1 mouse cellular context compared by ENCODE assay signal in the genomic region with DNA sequence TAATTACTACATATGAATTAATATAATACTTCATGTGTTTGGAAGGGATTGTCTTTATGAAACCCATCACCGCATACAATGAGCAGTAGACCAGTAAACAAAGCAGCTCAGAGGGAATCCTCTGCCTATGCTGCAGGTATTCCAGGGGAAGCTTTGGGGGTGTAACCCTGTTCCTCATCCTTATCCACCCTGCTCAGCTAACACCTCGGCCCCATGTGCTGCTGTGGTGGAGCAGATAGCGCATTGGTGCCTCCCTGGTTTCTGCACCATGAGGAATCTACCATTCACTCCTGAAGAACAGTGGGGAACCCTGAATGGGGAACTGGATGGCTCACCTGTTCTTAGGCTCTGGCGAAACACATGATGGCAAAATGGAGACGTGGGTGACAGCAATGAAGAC.
TF ChIP-seq lines count a peak whose summit lies in the region.

No protein-coding gene starts in this region.

TF ChIP-seq in MEL, 35 proteins besides CTCF, POLR2A, EP300 and RAD21 (continued from another document):
- TF ChIP-seq KAT2A (conservative IDR thresholded peaks at IDR 0.05; ENCODE audit: low read depth, low read length) = no peak
- no peak for TF ChIP-seq MAFK (IDR thresholded peaks at IDR 0.05; ENCODE audit: borderline replicate concordance, low read depth, low read length)
- TF ChIP-seq ELF1 (IDR thresholded peaks at IDR 0.05; ENCODE audit: low read depth, low read length) = no peak
- TF ChIP-seq NRF1 (IDR thresholded peaks at IDR 0.05; ENCODE audit: insufficient read depth, low read depth, low read length, poor library complexity, severe bottlenecking) = no peak
- TF ChIP-seq MAZ (IDR thresholded peaks at IDR 0.05; ENCODE audit: low read depth, low read length) = no peak
- TF ChIP-seq ETS1 (IDR thresholded peaks at IDR 0.05; ENCODE audit: low read depth, low read length) = no peak
- TF ChIP-seq MEF2A (IDR thresholded peaks at IDR 0.05; ENCODE audit: extremely low read depth, insufficient replicate concordance, low read depth, low read length, poor library complexity, severe bottlenecking) = no peak
